Mouse (Mus musculus): ENCODE results near the gene Pde3a.

The Pde3a gene

GRCm38 (mm10) chr6:141328071-141328470, 79.0 kb downstream of the Pde3a start:
- no peak for DNase-seq (ENCODE audit: low spot score)

DNA sequence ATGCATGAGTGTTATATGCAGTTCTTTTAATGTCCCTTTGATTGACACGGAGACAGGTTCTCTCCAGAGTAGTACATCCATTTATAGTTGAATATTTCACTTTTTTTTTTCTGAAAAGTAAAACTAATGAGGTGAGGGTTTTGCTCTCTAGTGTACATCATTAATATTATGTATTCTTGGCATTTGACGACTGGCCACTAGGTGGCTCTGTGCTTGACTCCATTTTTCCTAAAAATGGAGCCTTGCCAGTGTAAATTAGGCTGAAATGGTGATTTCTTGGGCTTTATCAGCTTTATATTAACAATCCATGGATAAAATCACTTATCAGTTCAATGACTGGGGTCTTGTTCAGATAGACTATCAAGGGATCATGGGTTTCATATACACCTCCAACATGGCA, 82.4 kb downstream of the Pde3a start:
- no peak for DNase-seq (ENCODE audit: low spot score)

- no peak for DNase-seq (ENCODE audit: low spot score)
Measured at GRCm38 (mm10) chr6:141332613-141333165, 83.6 kb downstream of the Pde3a start.

GRCm38 (mm10) chr6:141333245-141333644, 84.2 kb downstream of the Pde3a start:
- no peak for DNase-seq (ENCODE audit: low spot score)

DNA sequence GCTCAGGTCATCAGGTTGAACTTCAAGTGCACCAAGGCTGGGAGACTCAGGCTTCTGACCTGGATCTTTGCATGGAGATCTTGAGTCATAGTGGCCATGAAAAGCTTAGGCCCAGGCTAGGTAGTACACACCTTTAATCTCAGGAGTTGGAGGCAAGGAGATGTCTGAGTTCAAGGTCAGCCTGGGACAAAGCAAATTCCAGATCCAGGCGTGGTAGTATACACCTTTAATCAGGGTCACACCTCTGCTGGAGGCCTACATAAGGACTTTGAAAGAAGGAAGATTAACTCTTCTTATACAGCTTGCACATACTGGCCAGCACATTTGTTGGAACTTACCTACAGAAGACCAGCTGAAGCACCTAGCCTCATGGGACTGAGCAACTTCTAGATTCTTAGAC, 86.8 kb downstream of the Pde3a start:
- DNase-seq (ENCODE audit: low spot score), result no peak

DNA sequence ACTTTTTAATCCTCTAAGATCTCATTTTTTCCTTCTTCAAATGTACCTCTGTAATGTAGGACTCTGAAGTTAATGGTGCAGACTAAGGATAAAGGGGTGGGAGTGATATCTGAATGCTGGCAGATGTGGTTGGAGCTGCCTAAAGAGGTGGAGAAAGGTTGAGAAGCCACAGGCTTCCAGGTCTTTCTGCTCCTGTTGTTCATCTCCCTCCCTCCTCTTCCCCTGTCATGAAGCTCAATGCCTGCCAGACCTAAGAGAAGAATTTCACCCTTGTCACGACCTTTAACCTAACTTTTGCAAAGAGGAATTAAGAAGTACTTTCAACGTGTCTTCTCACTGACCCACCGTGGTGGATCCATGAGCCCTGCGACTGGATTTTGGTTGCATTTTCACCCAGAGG, 87.4 kb downstream of the Pde3a start:
- no peak for DNase-seq (ENCODE audit: low spot score)

GRCm38 (mm10) chr6:141337673-141338072, 88.6 kb downstream of the Pde3a start:
- no peak for DNase-seq (ENCODE audit: low spot score)

DNA sequence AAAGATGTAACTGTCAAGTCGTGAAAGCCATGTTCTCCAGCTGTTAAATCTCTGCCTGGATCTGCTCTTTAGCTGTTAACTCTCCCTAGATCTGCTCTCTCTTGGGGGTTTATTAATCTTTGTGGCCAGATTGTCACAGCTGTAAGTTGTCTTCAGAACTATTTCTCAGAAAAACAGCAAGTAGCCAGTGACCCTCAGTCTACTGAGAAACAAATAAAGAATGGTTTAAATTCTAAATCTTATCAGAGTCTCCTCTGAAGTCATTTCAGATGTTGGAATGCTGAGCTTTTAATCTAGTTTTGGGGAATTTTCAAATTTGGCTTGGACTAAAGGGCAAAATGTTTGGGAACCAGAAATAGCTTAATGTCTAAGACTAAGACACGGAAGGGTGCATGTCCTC, 92.3 kb downstream of the Pde3a start:
- no peak for DNase-seq (ENCODE audit: low spot score)

DNA sequence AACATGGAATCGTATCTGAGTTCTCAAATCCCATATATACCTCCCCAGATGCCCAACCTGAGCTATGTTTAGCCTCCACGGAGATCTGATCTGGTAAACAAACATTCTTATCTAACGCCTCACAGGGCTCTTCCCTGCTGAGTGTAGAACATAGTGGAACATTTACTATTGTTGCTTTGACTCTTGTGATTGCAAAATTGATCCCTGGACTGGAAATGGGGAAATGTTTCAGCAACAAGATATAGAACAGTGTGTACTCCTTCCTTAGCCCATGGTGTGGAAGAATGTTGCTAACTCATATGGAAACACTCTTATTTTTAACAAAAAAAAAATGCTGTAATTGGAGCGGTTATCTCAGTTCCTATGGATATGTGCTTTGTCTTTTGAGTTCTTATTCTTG, 98.8 kb downstream of the Pde3a start:
- no peak for DNase-seq (ENCODE audit: low spot score)

DNA sequence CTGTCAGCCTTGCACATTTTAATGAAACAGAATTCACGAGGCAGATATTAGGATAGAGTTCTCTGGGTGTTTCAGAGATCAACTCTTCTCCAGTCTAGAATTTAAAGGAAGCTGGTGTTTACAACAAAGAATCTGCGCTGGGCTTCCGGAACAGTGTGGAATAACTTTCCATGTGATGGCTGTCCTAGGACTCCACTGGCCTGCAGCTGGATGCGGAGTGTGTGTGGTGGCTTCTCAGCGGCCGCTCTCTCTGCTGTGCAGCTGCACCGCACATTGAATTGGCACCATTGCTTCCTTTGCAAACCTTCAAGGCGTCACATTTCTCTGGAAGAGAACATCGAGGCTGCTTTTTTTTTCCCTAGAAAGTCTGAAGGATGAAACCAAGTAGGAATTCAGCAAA, 99.5 kb downstream of the Pde3a start:
- no peak for DNase-seq (ENCODE audit: low spot score)

GRCm38 (mm10) chr6:141350261-141350660, 101.2 kb downstream of the Pde3a start:
- DNase-seq (ENCODE audit: low spot score), result no peak

GRCm38 (mm10) chr6:141352277-141352676, 103.2 kb downstream of the Pde3a start:
- no peak for DNase-seq (ENCODE audit: low spot score)

DNA sequence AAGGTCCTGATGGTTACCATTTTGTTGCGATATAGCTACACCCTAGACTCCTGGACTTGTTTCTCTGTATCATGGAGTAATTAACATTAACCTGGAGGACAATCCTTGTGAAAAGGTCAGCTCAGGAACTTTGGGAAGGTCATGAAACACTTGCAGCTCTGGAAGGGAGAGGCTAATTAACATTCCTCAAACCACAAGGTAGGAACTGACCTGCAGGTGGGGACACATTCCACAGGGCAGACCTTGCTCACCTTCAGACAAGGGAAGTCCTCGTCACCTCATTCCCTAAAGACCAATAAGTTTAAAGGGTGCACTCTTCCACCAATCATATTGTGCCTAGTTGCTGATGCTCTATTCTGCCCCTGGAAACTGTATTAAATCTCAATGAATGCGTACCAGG, 114.6 kb downstream of the Pde3a start:
- DNase-seq (ENCODE audit: low spot score), result no peak

- DNase-seq (ENCODE audit: low spot score), result no peak
Measured at GRCm38 (mm10) chr6:141367037-141367436, 118.0 kb downstream of the Pde3a start.

DNA sequence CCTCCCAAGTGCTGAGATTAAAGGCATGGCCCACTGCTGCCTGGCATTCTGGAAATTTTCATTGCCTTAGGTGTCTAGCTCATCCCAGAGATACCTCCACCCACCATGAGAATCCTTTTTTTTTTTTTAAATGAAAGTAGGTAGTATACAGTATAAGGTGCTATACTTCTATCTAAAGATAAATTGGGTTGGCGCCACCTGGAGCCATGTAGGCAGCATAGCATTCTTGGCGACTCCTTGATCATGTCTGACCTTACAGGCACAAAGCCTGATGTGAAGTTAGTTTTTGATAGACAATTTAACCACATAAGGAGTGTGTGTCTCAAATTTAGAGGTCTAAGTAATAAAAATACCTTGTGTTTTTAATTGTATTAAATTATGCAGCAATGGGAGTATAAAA, 123.6 kb downstream of the Pde3a start:
- peak; percentile 8 for DNase-seq (ENCODE audit: low spot score)

GRCm38 (mm10) chr6:141374469-141375057, 125.5 kb downstream of the Pde3a start:
- no peak for DNase-seq (ENCODE audit: low spot score)

DNA sequence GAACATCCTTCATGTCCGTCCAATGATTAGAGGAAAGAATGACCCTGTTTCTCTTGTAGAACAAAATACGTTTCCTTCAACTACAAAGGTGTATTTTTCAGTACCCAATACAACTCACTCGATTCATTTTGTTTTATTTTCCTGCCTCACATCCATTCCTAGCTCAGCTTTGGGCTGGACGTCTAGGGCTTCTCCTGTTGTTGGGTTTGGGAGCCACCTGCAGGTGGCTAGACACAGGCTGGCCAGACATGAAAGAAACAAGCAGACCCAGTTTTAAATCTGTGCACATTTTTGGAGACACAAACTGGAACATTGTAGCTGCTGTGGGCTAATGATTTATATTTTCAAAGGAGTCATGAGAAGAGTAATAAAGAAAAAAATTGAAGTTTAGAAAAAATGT, 126.1 kb downstream of the Pde3a start:
- DNase-seq (ENCODE audit: low spot score), result no peak

DNA sequence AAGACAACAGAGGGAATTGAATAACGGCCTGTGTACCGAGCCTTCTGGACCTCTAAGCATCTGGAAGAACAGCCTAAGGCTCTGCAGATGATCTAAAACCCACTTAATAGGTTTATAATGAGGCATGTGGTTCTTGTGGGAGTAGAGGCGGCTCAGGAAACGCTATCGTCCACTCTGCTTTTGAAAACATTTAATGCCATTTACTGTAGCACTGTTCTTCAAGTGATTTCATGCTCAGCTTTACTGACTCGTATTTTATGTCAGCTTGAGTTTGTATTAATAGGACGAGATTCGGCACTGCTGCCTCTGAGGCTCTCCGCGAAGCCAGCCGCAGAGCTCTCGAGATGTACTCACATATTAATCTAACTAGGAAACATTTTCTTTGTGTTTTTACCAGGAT, 131.9 kb downstream of the Pde3a start:
- DNase-seq (ENCODE audit: low spot score), result no peak

DNA sequence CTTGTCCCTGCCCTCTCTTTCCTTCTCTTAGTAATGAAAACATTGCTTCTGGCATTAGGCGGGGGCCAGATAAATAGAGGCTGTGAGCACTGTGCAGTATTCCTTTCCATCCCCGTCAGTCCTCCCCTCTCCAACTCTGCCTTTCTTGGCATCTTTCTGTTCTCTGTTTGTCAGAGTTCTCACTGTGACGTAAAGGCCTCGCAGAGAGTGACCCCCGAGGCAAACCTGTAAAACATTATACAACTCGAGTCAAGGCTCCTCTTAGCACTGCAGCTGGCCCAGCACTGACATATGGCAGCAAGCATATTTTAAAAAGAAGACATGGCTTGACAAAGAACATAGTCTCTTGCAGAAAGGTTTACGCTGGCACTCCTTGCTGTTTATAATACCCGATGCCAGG, 132.4 kb downstream of the Pde3a start:
- DNase-seq (ENCODE audit: low spot score), result no peak

DNA sequence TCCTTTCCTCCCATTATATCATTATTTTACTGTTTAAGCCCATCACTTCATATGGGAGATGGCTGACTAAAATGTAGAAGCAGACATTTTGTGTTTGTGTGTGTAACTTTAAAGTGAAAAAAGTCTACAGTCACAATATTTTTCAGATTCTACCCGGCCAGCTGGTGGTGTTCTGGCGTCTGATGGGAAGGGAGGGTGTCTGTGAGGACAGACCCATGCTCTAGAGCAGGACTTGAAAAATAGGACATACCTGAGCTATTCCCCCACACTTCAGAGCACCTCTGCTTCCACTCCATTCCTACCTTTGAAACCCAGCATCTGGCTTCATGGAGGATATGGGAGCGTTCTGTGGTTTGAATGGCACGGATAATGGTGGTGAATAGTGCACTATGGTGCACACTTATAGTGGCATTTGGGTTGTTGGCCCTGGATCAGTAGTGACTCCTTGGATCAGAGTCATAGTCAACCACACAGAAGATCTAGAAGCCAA, 132.9 kb downstream of the Pde3a start:
- no peak for DNase-seq (ENCODE audit: low spot score)

DNA sequence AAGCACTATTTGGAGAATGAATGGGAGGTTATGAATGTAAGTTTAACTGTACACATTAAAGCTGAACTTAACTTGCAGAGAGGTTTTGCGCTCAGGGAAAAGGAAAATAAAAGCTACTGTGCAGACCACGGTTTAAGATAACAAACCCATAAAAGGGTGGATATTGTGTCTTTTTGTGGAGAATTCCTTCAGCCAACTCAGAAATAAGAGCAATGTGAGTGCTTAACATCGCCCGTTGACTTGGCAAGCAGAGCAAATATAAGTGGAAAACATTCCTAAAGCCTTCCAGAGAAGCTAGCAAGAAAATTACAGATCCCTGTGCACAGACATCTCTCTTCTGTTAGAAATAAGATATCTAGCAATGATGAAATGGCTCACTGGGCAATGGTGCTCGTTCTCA, 139.0 kb downstream of the Pde3a start:
- no peak for DNase-seq (ENCODE audit: low spot score)

- DNase-seq (ENCODE audit: low spot score), result no peak
Measured at GRCm38 (mm10) chr6:141395926-141396325, 146.9 kb downstream of the Pde3a start.

DNA sequence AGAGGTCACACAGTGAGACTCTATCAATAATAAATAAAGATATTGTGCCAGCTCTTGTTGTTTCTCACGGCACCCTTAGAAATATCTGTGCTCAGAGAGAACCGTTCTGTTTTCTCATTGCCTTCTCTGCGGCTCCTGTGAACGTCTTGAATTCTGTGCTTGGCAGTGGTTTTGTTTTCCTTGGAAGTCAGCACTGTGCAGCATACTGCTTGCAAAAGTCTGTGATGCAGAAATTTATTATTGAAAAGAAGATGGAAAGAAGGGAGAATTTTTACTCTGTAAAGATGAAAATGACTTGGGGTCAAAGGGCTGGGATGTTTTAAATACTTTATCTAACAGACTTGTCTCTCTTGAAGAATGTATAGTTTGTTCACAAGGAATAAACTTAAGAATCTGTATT, 150.3 kb downstream of the Pde3a start:
- DNase-seq (ENCODE audit: low spot score), result no peak

DNA sequence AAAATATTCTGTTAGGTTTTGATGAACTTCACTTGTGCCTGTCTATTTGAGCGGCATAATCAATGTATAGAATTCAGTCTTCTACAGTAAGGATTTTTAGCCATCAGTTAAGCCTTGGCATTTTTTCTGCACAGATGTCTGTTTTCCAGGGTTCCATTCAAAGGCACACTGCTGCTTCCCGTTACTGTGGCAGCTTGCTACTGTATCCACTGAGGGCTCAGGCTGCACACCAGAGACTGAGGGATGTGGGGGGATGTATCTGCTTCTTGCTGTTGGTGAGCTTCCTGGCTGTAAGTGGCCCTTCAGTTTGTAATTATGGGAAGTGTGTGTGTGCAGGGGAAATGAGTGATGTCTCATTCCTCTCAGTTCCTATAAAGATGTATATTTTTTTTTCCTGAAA, 154.9 kb downstream of the Pde3a start:
- no peak for DNase-seq (ENCODE audit: low spot score)

All from urinary bladder, postnatal 25 days (tissue).